Comparison of ENCODE assay signal across 8 mouse cellular contexts in the genomic region with DNA sequence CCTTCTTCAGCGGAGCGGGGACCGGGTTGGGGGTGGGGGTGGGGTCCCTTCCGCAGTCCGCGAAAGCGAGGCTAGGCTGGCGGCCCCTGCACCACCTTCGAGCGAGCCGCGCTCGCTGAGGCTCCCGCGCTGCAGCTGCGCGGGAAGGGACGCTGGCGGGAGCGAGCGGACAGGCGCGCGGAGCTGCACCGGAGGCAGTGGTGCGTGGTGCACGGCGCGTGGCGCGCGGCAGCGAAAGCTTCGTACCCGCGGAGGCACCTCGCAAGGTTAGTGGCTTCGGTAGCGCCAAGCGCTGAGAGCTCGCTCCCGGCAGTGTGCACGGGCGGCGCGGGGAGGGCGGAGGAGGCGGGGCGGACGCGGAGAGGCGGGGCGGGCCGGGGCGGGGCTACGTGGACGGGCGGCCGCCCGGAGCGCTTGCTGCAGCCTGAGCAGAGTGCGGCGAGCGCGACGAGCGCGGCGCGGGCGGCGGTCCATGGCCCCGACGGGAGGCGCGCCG. TPM values are rescaled to one million over a fixed set of nuclear protein-coding genes. Genes with fewer than 3 reads are reported as not detected.
DNase-seq lines count a peak whose midpoint lies in the region; ATAC-seq and TF ChIP-seq lines count a peak whose summit lies in the region.

A gene (plus strand): TSS at position 417 of the 496 bp plus-strand sequence.

- H3K4me2 ChIP-seq in CH12.LX (ENCODE audit: insufficient read depth, low read depth, poor library complexity, severe bottlenecking): peak within 1 kb of the TSS; percentile 73
- H3K4me2 ChIP-seq in forebrain, embryonic 16.5 days (ENCODE audit: low read length): peak within 1 kb of the TSS; percentile 88
- peak within 1 kb of the TSS; percentile 79 for H3K4me2 ChIP-seq in liver, embryonic 15.5 days
- H3K4me2 ChIP-seq in neural tube, embryonic 13.5 days: peak within 1 kb of the TSS; percentile 68
- peak within 1 kb of the TSS; percentile 99 for H3K4me2 ChIP-seq in stomach, postnatal 0 days (replicated peaks; ENCODE audit: low read depth)

- H3K36me3 ChIP-seq in CH12.LX (replicated peaks in 1 of 2; ENCODE audit: control insufficient read depth in 1 of 2, insufficient read depth in 1 of 2, low read length in 1 of 2): no peaks in the 10 kb centered on the region
- H3K36me3 ChIP-seq in forebrain, embryonic 16.5 days (ENCODE audit: control insufficient read depth, insufficient read depth): no peaks in the 10 kb centered on the region
- H3K36me3 ChIP-seq in liver, embryonic 15.5 days (replicated peaks): no peaks in the 10 kb centered on the region
- no peaks in the 10 kb centered on the region for H3K36me3 ChIP-seq in neural tube, embryonic 13.5 days
- H3K36me3 ChIP-seq in stomach, postnatal 0 days (ENCODE audit: control insufficient read depth, insufficient read depth, low read length): no peaks in the 10 kb centered on the region

- ATAC-seq in forebrain, embryonic 16.5 days: peak; percentile 93
- peak; percentile 88 for ATAC-seq in liver, embryonic 15.5 days (ENCODE audit: insufficient read depth)
- peak; percentile 96 for ATAC-seq in neural tube, embryonic 13.5 days (ENCODE audit: low read depth)
- peak; percentile 94 for ATAC-seq in stomach, postnatal 0 days (ENCODE audit: low FRiP score, low TSS enrichment)

- TF ChIP-seq RAD21 in CH12.LX (IDR thresholded peaks at IDR 0.05; ENCODE audit: low read depth, low read length): no peak

- H3K9me3 ChIP-seq in CH12.LX (replicated peaks; ENCODE audit: low read length): no peaks in the 10 kb centered on the region
- no peaks in the 10 kb centered on the region for H3K9me3 ChIP-seq in forebrain, embryonic 16.5 days (ENCODE audit: control insufficient read depth, low read length)
- H3K9me3 ChIP-seq in liver, embryonic 15.5 days (replicated peaks): no peaks in the 10 kb centered on the region
- H3K9me3 ChIP-seq in neural tube, embryonic 13.5 days: no peaks in the 10 kb centered on the region
- H3K9me3 ChIP-seq in stomach, postnatal 0 days (ENCODE audit: control insufficient read depth, low read length): no peaks in the 10 kb centered on the region

- no peak within 1 kb of the TSS for H3K27ac ChIP-seq in CH12.LX (ENCODE audit: insufficient read depth, low read depth)
- peak within 1 kb of the TSS; percentile 87 for H3K27ac ChIP-seq in forebrain, embryonic 16.5 days (ENCODE audit: low read length)
- no peak within 1 kb of the TSS for H3K27ac ChIP-seq in liver, embryonic 15.5 days (replicated peaks)
- H3K27ac ChIP-seq in neural tube, embryonic 13.5 days (replicated peaks): peak within 1 kb of the TSS; percentile 88
- H3K27ac ChIP-seq in stomach, postnatal 0 days (replicated peaks): peak within 1 kb of the TSS; percentile 56

- no peak; the same call in 1 of the 2 replicates for TF ChIP-seq POLR2A in CH12.LX (IDR thresholded peaks at IDR 0.05; ENCODE audit: low read depth, low read length)

- WGBS in forebrain, embryonic 16.5 days: under 1% methylated on average over 72 of the region's 77 CpGs
- under 1% methylated on average over 57 of the region's 77 CpGs for WGBS in liver, embryonic 15.5 days (ENCODE audit: insufficient replicate concordance)
- under 1% methylated on average over 60 of the region's 77 CpGs for WGBS in neural tube, embryonic 13.5 days
- under 1% methylated on average over 67 of the region's 77 CpGs for WGBS in stomach, postnatal 0 days

- TF ChIP-seq EP300 in CH12.LX (IDR thresholded peaks at IDR 0.05; ENCODE audit: low read length): no peak
- TF ChIP-seq EP300 in stomach, postnatal 0 days (optimal IDR thresholded peaks at IDR 0.05): no peak

- no peaks in the 10 kb centered on the region for H3K79me2 ChIP-seq in CH12.LX (replicated peaks; ENCODE audit: control insufficient read depth, extremely low read depth, insufficient read depth, poor library complexity, severe bottlenecking)

- peaks cover 0 to 11% of the 10 kb centered on the region in 2 experiments; a peak in 2 of 4 replicates for H3K4me1 ChIP-seq in CH12.LX (ENCODE audit: control insufficient read depth in 1 of 2, insufficient read depth in 2 of 2)
- H3K4me1 ChIP-seq in forebrain, embryonic 16.5 days (replicated peaks; ENCODE audit: control insufficient read depth, insufficient read depth, low read length): peaks cover 22% of the 10 kb centered on the region
- H3K4me1 ChIP-seq in liver, embryonic 15.5 days (replicated peaks): peaks cover 18% of the 10 kb centered on the region
- peaks cover 21% of the 10 kb centered on the region for H3K4me1 ChIP-seq in neural tube, embryonic 13.5 days (replicated peaks)
- no peaks in the 10 kb centered on the region for H3K4me1 ChIP-seq in stomach, postnatal 0 days (replicated peaks; ENCODE audit: control insufficient read depth, insufficient read depth)

- H3K4me3 ChIP-seq in CH12.LX (replicated peaks in 1 of 3; ENCODE audit: low read depth in 2 of 3, low read length in 2 of 3, poor library complexity in 1 of 3): peak within 1 kb of the TSS; percentile 34 to 71 (median 65)
- peak within 1 kb of the TSS; percentile 80 for H3K4me3 ChIP-seq in forebrain, embryonic 16.5 days (replicated peaks; ENCODE audit: low read length)
- H3K4me3 ChIP-seq in liver, embryonic 15.5 days (replicated peaks): peak within 1 kb of the TSS; percentile 59
- H3K4me3 ChIP-seq in neural tube, embryonic 13.5 days: peak within 1 kb of the TSS; percentile 58
- peak within 1 kb of the TSS; percentile 69 for H3K4me3 ChIP-seq in stomach, postnatal 0 days (ENCODE audit: low read depth, low read length)

- DNase-seq in CH12.LX (ENCODE audit: extremely low read depth): peak; percentile 52
- peak; percentile 89 for DNase-seq in cerebellum, adult 11-12 months
- peak; percentile 17 for DNase-seq in heart, postnatal 25 days (ENCODE audit: low spot score)
- peak; percentile 84 for DNase-seq in layer of hippocampus, adult 11-12 months (ENCODE audit: low spot score)
- DNase-seq in stomach, postnatal 0 days (ENCODE audit: low spot score): peak; percentile 86

- in situ Hi-C loops in CH12.LX (cut with MboI; ENCODE audit: low pct_ligation_motif_present, low pct_unique_long_range_greater_than_20kb, low sequenced_read_pairs): loop anchor here (25.0 kb wide), 2 partner anchors 428 to 603 kb away; a partner anchor contains a TSS

- H3K9ac ChIP-seq in CH12.LX (ENCODE audit: insufficient read depth, low read depth): peak within 1 kb of the TSS; percentile 42
- H3K9ac ChIP-seq in forebrain, embryonic 16.5 days (replicated peaks; ENCODE audit: low read depth, low read length): peak within 1 kb of the TSS; percentile 87
- H3K9ac ChIP-seq in liver, embryonic 15.5 days: peak within 1 kb of the TSS; percentile 35
- H3K9ac ChIP-seq in neural tube, embryonic 13.5 days: peak within 1 kb of the TSS; percentile 92
- peak within 1 kb of the TSS; percentile 61 for H3K9ac ChIP-seq in stomach, postnatal 0 days (ENCODE audit: low read length)

- dilution Hi-C loops in CH12.LX (cut with MboI; ENCODE audit: extremely low pct_ligation_motif_present, extremely low pct_unique_long_range_greater_than_20kb, low sequenced_read_pairs): no loop called here

- H3K27me3 ChIP-seq in CH12.LX (replicated peaks): peaks cover 18% of the 10 kb centered on the region
- peaks cover 6% of the 10 kb centered on the region; the same call in 1 of the 2 replicates for H3K27me3 ChIP-seq in forebrain, embryonic 16.5 days (replicated peaks; ENCODE audit: control insufficient read depth, insufficient read depth, low read length)
- peaks cover 79% of the 10 kb centered on the region for H3K27me3 ChIP-seq in liver, embryonic 15.5 days
- H3K27me3 ChIP-seq in neural tube, embryonic 13.5 days: peaks cover 10% of the 10 kb centered on the region; the same call in 1 of the 2 replicates
- H3K27me3 ChIP-seq in stomach, postnatal 0 days (ENCODE audit: control insufficient read depth, insufficient read depth, low read length): 0 out of 2 replicates have a peak, but pooled peaks cover 2% of the 10 kb centered on the region

- intact Hi-C loops in heart, postnatal 25 days (cut with DNase I): loop anchor here (2.0 kb wide), 1 partner anchor 144 kb away; no protein-coding TSS in a partner anchor

- TF ChIP-seq CTCF in CH12.LX (conservative IDR thresholded peaks at IDR 0.05 in 1 of 2, IDR thresholded peaks at IDR 0.05 in 1 of 2; ENCODE audit: low read depth in 2 of 2, low read length in 2 of 2): no peak
- TF ChIP-seq CTCF in stomach, postnatal 0 days (IDR thresholded peaks at IDR 0.05; ENCODE audit: low read depth): no peak

TF ChIP-seq in CH12.LX, 34 proteins besides CTCF, POLR2A, EP300 and RAD21 (continues in another document):
- no peak for TF ChIP-seq CHD1 (IDR thresholded peaks at IDR 0.05; ENCODE audit: low read depth, low read length)
- no peak for TF ChIP-seq TCF12 (IDR thresholded peaks at IDR 0.05; ENCODE audit: low read depth, low read length)
- TF ChIP-seq MEF2A (IDR thresholded peaks at IDR 0.05; ENCODE audit: borderline replicate concordance, low read depth, low read length): no peak
- no peak for TF ChIP-seq MXI1 (IDR thresholded peaks at IDR 0.05; ENCODE audit: low read depth, low read length)
- no peak for TF ChIP-seq ZMIZ1 (IDR thresholded peaks at IDR 0.05; ENCODE audit: low read depth, low read length)
- TF ChIP-seq SIN3A (IDR thresholded peaks at IDR 0.05; ENCODE audit: low read length): no peak
- no peak for TF ChIP-seq JUN (IDR thresholded peaks at IDR 0.05; ENCODE audit: insufficient read depth, low read depth, low read length)
- peak; percentile 50; the same call in 1 of the 2 replicates for TF ChIP-seq UBTF (IDR thresholded peaks at IDR 0.05; ENCODE audit: low read depth, low read length)
- no peak for TF ChIP-seq KAT2A (IDR thresholded peaks at IDR 0.05; ENCODE audit: insufficient replicate concordance, low read length)
- no peak for TF ChIP-seq ZC3H11A (IDR thresholded peaks at IDR 0.05; ENCODE audit: low read depth, low read length)
- no peak for TF ChIP-seq TBP (conservative IDR thresholded peaks at IDR 0.05; ENCODE audit: low read depth, low read length)
- TF ChIP-seq NRF1 (IDR thresholded peaks at IDR 0.05; ENCODE audit: low read depth, low read length): peak; percentile 56
- TF ChIP-seq ZKSCAN1 (IDR thresholded peaks at IDR 0.05; ENCODE audit: borderline replicate concordance, low read depth, low read length): no peak
- no peak for TF ChIP-seq JUND (conservative IDR thresholded peaks at IDR 0.05; ENCODE audit: low read depth, low read length)
- TF ChIP-seq BHLHE40 (IDR thresholded peaks at IDR 0.05; ENCODE audit: low read depth, low read length): 0 out of 2 replicates have a peak, but pooled peaks have one; percentile 17

RNA-seq across cellular contexts. Expression of the gene that starts here (rescaled TPM):
- 0.50 and 0.93 TPM in 2 replicates for total RNA-seq in CH12.LX (2012; rRNA removed)
- total RNA-seq in CH12.LX (2014; rRNA removed): 0.54 and 0.65 TPM in 2 replicates
- 0.60 TPM in 2 replicates for polyA plus RNA-seq in CH12.LX (2012; ENCODE audit: insufficient read length, low read depth)
- polyA plus RNA-seq in forebrain, embryonic 16.5 days (2015; fragmentation: Nextera tagmentation; extraction: Ambion mirVana): 15.5 and 18.2 TPM in 2 replicates
- total RNA-seq in heart, postnatal 25 days (2021): 10 to 100 TPM; 16.3 to 21.6 TPM
- polyA plus RNA-seq in liver, embryonic 15.5 days (2015; fragmentation: Nextera tagmentation; extraction: Ambion mirVana): 0.18 and 0.38 TPM in 2 replicates
- 20.9 and 22.4 TPM in 2 replicates for polyA plus RNA-seq in neural tube, embryonic 13.5 days (2015; fragmentation: Nextera tagmentation; extraction: Ambion mirVana)
- 1.6 and 1.9 TPM in 2 replicates for polyA plus RNA-seq in stomach, postnatal 0 days (2015; fragmentation: Nextera tagmentation; extraction: Ambion mirVana)

Comparison
In these comparisons a context has a peak if more than half of its experiments do, and no peak if none do; other contexts are left out.
1. RNA of the gene that starts here (total RNA-seq): 16.3 to 21.6 TPM in heart, postnatal 25 days; 0.50 to 0.93 TPM in CH12.LX; every median in the first group is over 4 times any median in the second.
2. Peak in DNase-seq, H3K4me3 ChIP-seq, H3K9ac ChIP-seq and H3K4me2 ChIP-seq in CH12.LX; RNA of the gene not detected or under 1 TPM.
3. Peak in ATAC-seq, H3K4me3 ChIP-seq, H3K9ac ChIP-seq and H3K4me2 ChIP-seq in liver, embryonic 15.5 days; RNA of the gene not detected or under 1 TPM.
4. DNase-seq: peak in every context shown above with its lines; median percentile 89 in cerebellum, adult 11-12 months; 86 in stomach, postnatal 0 days; 84 in layer of hippocampus, adult 11-12 months; 52 in CH12.LX; 17 in heart, postnatal 25 days.
5. H3K27ac ChIP-seq: peak in forebrain, embryonic 16.5 days (single experiment), neural tube, embryonic 13.5 days (single experiment) and stomach, postnatal 0 days (single experiment); none in CH12.LX (single experiment) and liver, embryonic 15.5 days (single experiment).
6. H3K9ac ChIP-seq: peak in every context shown above with its lines; median percentile 92 in neural tube, embryonic 13.5 days; 87 in forebrain, embryonic 16.5 days; 61 in stomach, postnatal 0 days; 42 in CH12.LX; 35 in liver, embryonic 15.5 days.
7. Peak in every context shown above with its lines, with median percentiles within 50 percentile points of each other: H3K4me2 ChIP-seq, H3K4me3 ChIP-seq and ATAC-seq.